Mouse (Mus musculus) ES-E14 (cell line): ENCODE measurements at regions not wholly inside any gene's neighbourhood (a gene's known extent, or its start where the extent isn't known, plus 50 kb on each side); places are given as distances from the start of the nearest gene placed in this dataset.
"Not testable (repeated sequence)": the region's sequence is repeated elsewhere in the genome, so short reads cannot be mapped to it uniquely, and the experiment has no call there.

ENCODE experiments used
- DNase-seq: peaks from one replicate; pipeline ENCODE4 v3.0.0-alpha.2; 2013; ENCODE audit warnings: low read depth, low spot score
- H3K27ac ChIP-seq: 2 replicates; pipeline ENCODE4 v1.5.1; 2012; ENCODE audit warnings: low read depth, mild to moderate bottlenecking, low read length, moderate library complexity, mixed read lengths; ENCODE audit not compliant: poor library complexity, insufficient read depth, severe bottlenecking
- H3K36me3 ChIP-seq: 2 replicates; pipeline ENCODE4 v1.6.1; 2012; ENCODE audit warnings: mild to moderate bottlenecking, low read length, moderate library complexity, mixed read lengths; ENCODE audit not compliant: control insufficient read depth, poor library complexity, insufficient read depth, severe bottlenecking
- H3K4me1 ChIP-seq, 2 experiments: fragments of 150-350 bp in 1 of 2; sonication (generic) in 1 of 2; 2 replicates each; pipeline ENCODE4 v1.6.1; 2012; ENCODE audit warnings: low read length in 2 of 2, mild to moderate bottlenecking in 1 of 2, mixed read lengths in 1 of 2; ENCODE audit not compliant: control insufficient read depth in 2 of 2, insufficient read depth in 2 of 2, poor library complexity in 1 of 2
- H3K4me3 ChIP-seq, 2 experiments: fragments of 150-350 bp in 1 of 2; sonication (generic) in 1 of 2; 2 replicates each; pipeline ENCODE4 v1.5.1; 2012; ENCODE audit warnings: low read length in 2 of 2, low read depth in 1 of 2, mild to moderate bottlenecking in 1 of 2, mixed read lengths in 1 of 2; ENCODE audit not compliant: insufficient read depth in 1 of 2, poor library complexity in 1 of 2, severe bottlenecking in 1 of 2
- H3K9ac ChIP-seq: 2 replicates; pipeline ENCODE4 v1.6.1; 2012; ENCODE audit warnings: low read depth, mild to moderate bottlenecking, low read length, mixed read lengths; ENCODE audit not compliant: poor library complexity, insufficient read depth, severe bottlenecking
- H3K9me3 ChIP-seq: fragments of 150-350 bp; sonication (generic); 2 replicates; pipeline ENCODE4 v1.6.1; 2012; ENCODE audit warnings: low read depth, mild to moderate bottlenecking, low read length; ENCODE audit not compliant: control insufficient read depth, insufficient read depth
- CHD2 ChIP-seq: IDR thresholded peaks from 2 replicates; pipeline ENCODE4 v1.6.1; 2014; ENCODE audit warnings: mild to moderate bottlenecking, low read depth, low read length, inconsistent platforms
- HCFC1 ChIP-seq: IDR thresholded peaks from 2 replicates; pipeline ENCODE4 v1.6.1; 2012; ENCODE audit warnings: low read length, inconsistent platforms, borderline replicate concordance; ENCODE audit not compliant: insufficient read depth
- MAFK ChIP-seq: IDR thresholded peaks from 2 replicates; pipeline ENCODE4 v1.6.1; 2014; ENCODE audit warnings: mild to moderate bottlenecking, low read depth, low read length, inconsistent platforms; ENCODE audit not compliant: insufficient read depth
- ZC3H11A ChIP-seq: IDR thresholded peaks from 2 replicates; pipeline ENCODE4 v1.6.1; 2012; ENCODE audit warnings: low read depth, mild to moderate bottlenecking, inconsistent platforms, low read length, borderline replicate concordance
- ZNF384 ChIP-seq: IDR thresholded peaks from 2 replicates; pipeline ENCODE4 v1.6.1; 2012; ENCODE audit warnings: low read depth, low read length, inconsistent platforms
- in situ Hi-C, 2 experiments: fragments of 600-800 bp; cut with MboI; formaldehyde crosslinking; loops; one replicate each; pipeline ENCODE4 v1.15.1; 2025; ENCODE audit warnings: low sequenced_read_pairs in 2 of 2, inconsistent platforms in 1 of 2; ENCODE audit not compliant: unreplicated experiment in 2 of 2

DNA sequence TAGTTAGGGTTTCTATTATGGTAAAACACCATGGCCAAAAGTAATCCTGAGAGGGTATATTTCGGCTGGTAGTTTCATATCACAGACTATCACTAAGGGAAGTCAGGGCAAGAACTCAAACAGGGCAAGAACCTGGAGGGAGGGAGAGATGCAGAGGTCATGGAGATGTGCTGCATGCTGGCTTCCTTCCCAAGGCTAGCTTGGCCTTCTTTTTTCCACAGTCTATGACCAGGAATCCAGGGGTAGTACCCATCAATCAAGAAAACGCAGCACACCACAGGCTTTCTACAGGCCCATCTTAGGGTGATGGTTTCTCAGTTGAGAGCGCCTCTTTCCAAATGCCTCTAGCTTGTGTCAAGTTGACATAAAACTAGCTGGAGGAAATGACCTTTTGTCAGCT lies 126.1 kb upstream of the Stt3b start:
- H3K4me3 ChIP-seq = no peak overlapping the region
- no peaks in the 10 kb centered on the region for H3K36me3 ChIP-seq
- no peak overlapping the region for H3K27ac ChIP-seq
- TF ChIP-seq HCFC1 = no peak
- no peak for TF ChIP-seq CHD2
- no peak for TF ChIP-seq MAFK
- TF ChIP-seq ZNF384 = no peak
- TF ChIP-seq ZC3H11A = no peak
- in situ Hi-C loops = no loop called here
- DNase-seq = no peak
- no peak overlapping the region for H3K9ac ChIP-seq
- H3K4me1 ChIP-seq = no peaks in the 10 kb centered on the region
- H3K9me3 ChIP-seq = no peaks in the 10 kb centered on the region

DNA sequence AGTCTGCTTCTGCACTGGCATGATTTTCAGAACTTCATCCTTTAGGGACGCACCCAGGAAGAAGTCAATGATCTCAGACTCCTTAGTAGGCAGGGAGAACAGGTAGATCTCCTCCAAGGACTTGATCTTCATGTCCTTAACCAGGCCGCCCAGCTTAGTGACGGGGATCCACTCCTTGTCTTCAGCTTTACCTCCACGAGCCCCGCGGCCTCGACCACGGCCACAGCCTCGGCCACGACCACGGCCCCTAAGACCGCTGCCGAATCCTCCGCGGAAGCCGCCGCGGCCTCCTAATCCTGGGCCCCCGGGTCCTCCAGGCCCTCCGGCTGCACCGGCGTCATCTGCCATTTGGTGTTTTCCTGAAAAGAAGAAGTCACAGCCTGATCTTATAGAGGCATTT lies 128.0 kb upstream of the Stt3b start:
- H3K9ac ChIP-seq, H3K27ac ChIP-seq, DNase-seq, H3K4me3 ChIP-seq, H3K4me1 ChIP-seq, in situ Hi-C loops, H3K9me3 ChIP-seq, H3K36me3 ChIP-seq: not testable (repeated sequence)

DNA sequence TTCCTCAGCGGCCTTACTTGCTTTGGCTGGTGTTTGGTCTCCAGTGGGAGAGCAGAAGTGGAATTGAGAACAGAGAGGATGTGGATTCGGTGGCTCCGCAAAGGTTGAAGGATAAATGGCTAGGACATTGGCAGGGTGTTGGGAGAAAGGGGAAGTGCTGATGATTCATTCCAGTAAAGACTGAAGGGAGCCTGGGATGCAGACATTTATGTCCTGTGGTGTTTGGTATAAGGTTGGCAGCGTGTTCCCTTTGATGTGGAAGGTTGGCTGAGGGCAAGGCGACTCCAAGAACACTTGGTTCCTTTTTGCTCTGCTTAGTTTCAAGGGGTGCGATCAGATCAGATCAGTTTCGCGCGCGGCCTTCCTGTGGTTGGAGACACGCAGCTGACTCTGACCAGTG lies 136.5 kb upstream of the Stt3b start:
- Histone ChIP-seq H3K4me1 (peaks cover 3 to 13% of the 10 kb centered on the region in 2 experiments; a peak in 2 of 4 replicates), H3K27ac (no peak overlapping the region), H3K9ac (no peak overlapping the region), H3K9me3 (no peaks in the 10 kb centered on the region), H3K36me3 (no peaks in the 10 kb centered on the region), H3K4me3 (peak overlapping the region; percentile 28 to 49)
- DNase-seq = no peak
- in situ Hi-C loops = no loop called here
- no peak for TF ChIP-seq ZNF384
- TF ChIP-seq HCFC1 = no peak
- no peak for TF ChIP-seq MAFK
- no peak for TF ChIP-seq CHD2
- no peak for TF ChIP-seq ZC3H11A

DNA sequence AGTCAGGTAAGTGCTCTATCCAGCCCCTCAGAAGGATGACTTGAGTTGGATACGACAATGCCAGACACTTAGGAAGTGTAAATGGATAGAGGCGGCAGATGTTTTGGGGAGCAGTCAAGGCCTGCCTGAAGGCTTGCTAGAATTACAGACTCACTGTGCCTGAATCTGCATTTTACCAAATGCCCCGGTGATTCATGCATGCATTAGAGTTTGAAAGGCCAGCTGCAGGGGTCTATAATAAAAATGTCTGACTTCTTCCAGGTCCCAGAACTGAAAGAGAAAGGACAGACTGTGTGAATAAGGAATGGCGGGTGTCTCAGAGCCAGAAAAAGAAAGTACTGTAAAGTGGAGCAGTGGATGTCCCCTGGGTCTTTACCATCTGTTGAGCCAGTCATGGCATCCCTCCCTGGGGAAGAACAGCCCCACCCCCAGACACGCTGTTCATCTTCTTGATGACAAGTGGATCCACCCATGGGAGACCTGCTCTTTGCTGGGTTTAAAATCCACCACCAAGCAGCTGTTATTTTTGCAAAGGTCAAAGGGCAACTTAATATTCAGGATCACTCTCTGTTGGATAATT lies 140.6 kb upstream of the Stt3b start:
- H3K9me3 ChIP-seq = no peaks in the 10 kb centered on the region
- no peak for DNase-seq
- H3K4me1 ChIP-seq = peaks cover 3 to 16% of the 10 kb centered on the region in 2 experiments; a peak in 2 of 4 replicates
- TF ChIP-seq CHD2 = no peak
- H3K36me3 ChIP-seq = no peaks in the 10 kb centered on the region
- no peak overlapping the region for H3K9ac ChIP-seq
- H3K27ac ChIP-seq = no peak overlapping the region
- no peak overlapping the region for H3K4me3 ChIP-seq
- in situ Hi-C loops = no loop called here

DNA sequence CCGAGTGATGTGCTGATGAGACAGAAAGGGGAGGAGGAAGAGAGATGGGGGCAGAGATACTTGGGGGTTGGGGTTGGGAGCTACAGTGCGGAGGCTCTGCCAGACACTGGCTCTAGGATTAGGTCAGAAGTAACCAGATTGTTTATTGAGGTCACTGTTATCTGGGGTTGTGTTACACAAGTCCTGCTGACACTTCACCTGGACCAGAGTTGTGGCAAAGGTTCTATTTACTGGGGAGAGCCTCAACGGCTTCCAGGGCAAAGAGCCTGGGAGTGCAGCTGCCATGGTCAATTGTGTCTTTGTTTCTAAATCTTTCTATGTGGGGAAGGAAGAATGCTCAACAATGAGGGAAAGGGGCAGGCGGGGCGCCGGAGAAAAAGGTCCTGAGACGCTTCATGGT lies 144.6 kb upstream of the Stt3b start:
- Histone ChIP-seq H3K9me3 (no peaks in the 10 kb centered on the region), H3K4me3 (no peak overlapping the region), H3K9ac (no peak overlapping the region), H3K4me1 (peaks cover 3 to 10% of the 10 kb centered on the region in 2 experiments; a peak in 2 of 4 replicates), H3K27ac (no peak overlapping the region), H3K36me3 (no peaks in the 10 kb centered on the region)
- in situ Hi-C loops = no loop called here
- TF ChIP-seq CHD2 (no peak), ZC3H11A (no peak), HCFC1 (no peak), ZNF384 (no peak), MAFK (no peak)
- DNase-seq = no peak
